Mouse (Mus musculus): Measurements from ENCODE around the gene Rnf38.

- no peak for TF ChIP-seq CTCF (IDR thresholded peaks at IDR 0.05; ENCODE audit: low read depth)
- no peak for TF ChIP-seq EP300 (IDR thresholded peaks at IDR 0.05; ENCODE audit: low read depth)
Observed at GRCm38 (mm10) chr4:44241638-44242037, 8.0 kb upstream of the Rnf38 start.

All from liver, postnatal 0 days (tissue).